Mouse (Mus musculus) left cerebral cortex, adult 8-10 months (tissue): ENCODE results near the gene Mms19. TPM values are rescaled to one million over a fixed set of nuclear protein-coding genes. Genes with fewer than 3 reads are reported as not detected.

Experiments used
- DNase-seq, 2 experiments: peaks; one replicate each; pipeline ENCODE4 v3.0.0; 2022; ENCODE audit warnings: low spot score in 2 of 2
- total RNA-seq, 4 experiments: library from RNA; stranded (reverse); gene quantifications; 2 replicates each; pipeline ENCODE4 v1.2.4; 2022

The Mms19 gene
- total RNA-seq, 4 experiments from 2014 or later = 29.3 to 43.8 (median 34.7) TPM

DNA sequence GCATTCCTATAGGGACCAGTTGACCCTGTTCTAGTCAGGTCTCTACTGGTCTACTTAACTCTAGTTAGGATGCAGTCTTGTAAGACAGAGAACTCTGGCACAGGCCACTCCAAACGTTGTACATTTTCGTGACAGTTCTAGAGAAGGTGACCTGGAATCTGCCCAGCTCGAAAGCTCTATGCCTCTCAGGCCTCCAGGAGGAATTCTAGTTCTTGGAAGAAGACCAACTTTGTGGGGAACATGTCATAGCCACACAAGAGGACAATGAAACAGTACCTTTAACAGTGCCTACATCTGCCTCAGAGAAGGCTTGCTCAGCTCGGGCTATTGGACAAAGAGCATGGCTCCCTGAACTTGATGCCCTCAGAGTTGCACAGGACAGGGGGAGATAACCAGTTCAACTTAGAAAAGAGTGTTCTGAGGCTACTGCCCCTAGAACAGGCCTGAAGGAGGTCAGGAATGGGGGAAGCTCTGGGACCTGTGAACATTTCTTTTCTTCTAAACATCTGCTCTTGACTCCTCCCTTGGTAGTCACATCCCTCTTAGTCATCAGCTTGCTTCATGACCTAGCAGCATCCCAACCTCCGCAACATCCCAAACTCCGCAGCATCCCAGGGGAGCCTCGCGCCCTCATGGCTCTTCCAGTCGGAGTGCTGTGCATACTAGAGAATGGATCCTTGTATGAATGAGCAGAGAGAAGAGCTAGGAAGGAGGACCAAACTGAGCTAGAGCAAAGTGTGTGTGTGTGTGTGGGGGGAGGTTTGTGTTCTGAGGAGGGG is 18.0 kb upstream of the Mms19 start:
- no peak for DNase-seq

GRCm38 (mm10) chr19:41997090-41997489 is 16.1 kb upstream of the Mms19 start:
- DNase-seq = no peak

DNA sequence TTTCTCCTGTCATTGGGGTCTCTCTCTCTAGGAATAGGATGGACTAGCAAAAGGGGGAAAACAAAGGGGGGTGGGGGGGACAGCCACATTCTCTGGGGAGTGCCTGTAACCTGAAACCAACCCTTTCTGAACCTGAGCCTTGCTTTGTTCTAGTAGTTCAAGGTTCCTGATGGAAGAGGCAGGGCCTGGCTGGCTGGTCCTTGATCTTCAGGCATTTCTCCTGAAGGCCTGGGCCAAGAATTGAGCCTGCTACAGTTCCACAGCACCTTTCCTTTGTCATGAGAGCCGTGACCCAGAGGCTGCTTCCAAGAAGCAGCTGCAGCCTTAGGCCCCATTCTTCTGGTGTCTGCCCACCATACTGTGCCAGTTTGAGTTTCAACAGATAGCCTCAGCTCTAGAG is 14.5 kb upstream of the Mms19 start:
- no peak for DNase-seq

DNA sequence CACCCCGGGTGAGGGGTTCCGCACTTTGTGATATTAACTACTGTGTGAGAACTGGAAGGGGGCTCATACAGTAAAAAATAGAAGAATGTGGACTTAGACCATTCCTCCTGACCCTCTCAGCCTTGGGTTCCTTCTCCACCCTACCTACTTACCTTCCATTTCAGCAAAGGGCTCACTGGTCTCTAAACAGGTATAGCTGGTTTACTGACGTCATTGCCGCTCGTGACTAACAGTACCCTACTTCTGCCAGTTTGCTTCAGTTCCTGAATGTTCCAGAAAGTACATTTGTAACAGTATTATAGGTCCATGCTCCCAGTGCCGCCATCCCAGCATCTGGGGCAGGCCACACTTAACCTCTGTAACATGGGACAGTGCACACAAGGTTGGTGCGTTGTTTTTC is 13.1 kb upstream of the Mms19 start:
- no peak for DNase-seq

DNA sequence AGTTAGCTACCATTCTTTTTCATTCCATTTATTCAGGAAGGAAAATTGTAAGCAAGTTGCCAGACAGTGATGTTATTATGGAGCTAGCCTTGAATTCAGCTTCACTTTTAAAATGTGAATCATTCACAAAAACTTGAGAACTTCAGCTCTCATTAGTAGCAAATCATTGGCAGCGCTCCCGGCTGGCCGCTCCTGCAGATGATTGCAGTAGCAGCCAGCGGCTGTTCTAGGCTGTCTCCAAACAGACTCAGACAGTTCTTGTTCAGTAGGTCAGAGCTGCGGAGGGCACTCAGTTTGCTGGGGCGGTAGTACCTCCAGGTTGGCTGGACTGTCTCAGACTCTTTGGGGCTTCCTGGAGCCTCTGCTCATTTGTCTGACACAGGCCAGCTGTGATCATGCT is 12.5 kb upstream of the Mms19 start:
- DNase-seq = peak; percentile 57 to 79

- DNase-seq = no peak
Measured at GRCm38 (mm10) chr19:41992971-41993370, 12.0 kb upstream of the Mms19 start.

GRCm38 (mm10) chr19:41991926-41992477 is 11.0 kb upstream of the Mms19 start:
- no peak for DNase-seq

- DNase-seq = no peak
Measured at GRCm38 (mm10) chr19:41989810-41990209, 8.9 kb upstream of the Mms19 start.

DNA sequence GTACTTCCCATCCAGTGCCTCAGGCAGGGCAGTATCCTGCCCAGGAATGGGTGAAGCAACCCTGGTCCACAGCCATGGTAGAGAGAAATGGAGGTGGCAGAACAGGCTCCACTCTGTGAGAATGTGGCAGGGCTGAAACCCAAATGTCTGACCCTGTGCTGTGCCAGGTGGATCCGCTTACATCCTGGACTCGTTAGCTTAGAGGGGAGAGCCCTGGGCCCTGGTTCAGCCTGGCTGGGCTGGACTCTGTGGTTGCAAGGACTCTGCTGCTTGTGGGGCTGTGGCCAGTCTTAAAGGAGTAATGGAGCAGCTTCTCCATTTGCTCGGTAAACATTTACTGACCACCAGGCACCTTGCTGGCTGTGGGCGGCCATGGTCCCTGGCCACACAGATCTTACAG is 6.2 kb upstream of the Mms19 start:
- no peak for DNase-seq

DNA sequence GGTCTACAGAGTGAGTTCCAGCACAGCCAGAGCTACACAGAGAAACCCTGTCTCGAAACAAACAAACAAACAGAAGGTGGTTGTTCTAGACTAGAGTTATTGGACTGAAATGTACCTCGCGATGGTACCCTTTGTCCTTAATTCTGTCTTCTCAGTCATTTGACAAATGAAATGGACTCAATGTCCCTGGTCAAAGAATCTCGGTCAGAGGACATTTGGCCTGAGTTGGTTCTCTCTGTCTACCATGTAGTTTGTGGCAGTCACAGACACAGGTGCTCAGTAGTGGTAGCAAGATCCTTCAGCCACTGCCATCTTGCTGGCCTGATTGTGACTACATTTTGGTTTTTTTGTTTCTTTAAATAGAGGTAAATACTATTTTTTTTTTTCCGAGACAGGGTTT is 5.0 kb upstream of the Mms19 start:
- no peak for DNase-seq

GRCm38 (mm10) chr19:41982791-41983150 is 1.8 kb upstream of the Mms19 start:
- DNase-seq = no peak

DNA sequence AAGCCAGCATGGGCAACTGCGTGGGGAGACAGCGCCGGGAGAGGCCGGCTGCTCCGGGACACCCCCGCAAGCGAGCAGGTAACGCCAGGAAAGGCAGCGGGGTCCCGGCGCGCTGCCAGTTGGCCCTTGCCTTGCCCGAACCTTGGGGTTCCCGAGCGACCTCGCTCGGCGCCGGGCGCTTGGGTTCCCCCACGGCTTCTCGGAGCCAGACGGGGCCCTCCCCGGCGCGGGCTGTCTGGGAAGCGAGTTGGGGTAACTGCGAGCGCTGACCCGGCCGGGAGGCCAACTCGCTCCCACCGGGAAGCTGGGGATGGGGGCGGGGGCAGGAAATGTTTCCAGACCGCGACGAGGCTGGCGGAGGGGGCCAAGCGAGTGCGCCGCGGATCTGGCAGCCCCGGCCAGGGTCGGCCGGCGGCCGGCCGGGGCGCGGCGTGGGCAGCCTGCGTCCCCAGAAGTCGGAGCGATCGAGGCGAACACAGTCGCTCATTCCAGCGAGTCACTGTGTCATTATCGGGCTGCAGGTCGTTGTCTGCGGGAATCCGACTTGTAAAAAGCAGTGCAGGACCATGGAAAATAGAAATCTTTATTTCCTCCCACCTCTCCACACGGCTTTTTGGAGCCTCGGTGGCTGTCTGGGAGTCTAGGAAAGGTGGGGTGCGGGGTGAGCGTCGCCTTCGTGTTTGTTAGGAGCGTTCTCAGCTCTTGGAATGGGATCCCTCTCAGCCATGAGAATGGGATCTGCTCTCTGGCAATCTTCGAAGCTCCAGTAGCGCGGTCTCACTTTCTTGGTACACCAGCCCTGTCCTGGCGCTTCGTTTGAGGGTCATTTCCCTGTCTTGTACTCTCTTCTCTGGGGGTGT is 1.2 kb upstream of the Mms19 start:
- peak; percentile 25 to 46 for DNase-seq

- DNase-seq = no peak
Measured at GRCm38 (mm10) chr19:41981595-41981927, 604 bp upstream of the Mms19 start, which contains the start of gene Ubtd1. Gene Ubtd1 (plus strand): TSS chr19:41981763.

GRCm38 (mm10) chr19:41980422-41980818 is 537 bp downstream of the Mms19 start:
- DNase-seq = peak in 1 of 2 experiments; percentile 36

DNA sequence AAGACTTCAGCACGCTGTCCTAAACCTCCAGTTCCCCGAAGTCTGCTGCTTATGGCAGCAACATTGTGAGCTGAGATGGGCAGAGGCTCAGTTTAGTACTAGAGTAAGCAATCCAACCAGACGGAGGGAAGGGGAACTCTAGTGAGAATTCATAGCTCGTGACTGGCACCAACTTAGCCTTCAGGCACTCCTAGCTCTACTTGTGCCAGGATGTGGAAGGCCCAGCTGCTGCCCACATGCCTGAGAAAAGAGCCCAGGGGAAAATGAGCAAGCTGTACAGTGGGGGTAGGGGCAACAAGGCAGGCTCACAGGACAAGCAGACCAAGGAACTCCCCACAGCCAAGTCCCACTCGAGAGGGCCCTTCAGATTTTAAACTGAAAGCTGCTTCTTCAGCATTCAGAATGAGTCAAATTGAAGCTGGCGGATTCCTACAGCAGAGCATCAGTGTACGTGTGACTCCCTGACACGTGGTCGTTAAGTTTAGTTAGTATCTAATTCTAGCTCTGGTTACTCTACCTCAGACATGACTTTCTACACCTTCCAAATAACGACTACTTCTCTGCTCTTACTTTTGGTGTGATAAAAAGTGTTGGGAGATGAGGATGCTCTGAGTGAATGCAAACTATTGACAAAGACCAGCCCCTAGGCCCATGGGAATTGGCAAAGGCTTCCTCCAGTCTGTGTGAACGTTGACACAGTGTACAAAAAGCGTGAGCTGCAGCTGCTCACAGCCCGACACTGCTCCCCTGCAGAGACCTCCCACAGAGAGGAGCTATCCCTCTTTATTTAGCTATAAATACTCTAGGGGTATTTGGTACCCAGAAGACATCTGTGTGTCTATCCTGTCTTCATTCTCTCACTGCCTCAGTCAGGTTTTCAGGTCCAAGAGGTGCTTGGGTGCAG is 6.8 kb downstream of the Mms19 start:
- peak in 1 of 2 experiments; percentile 31 for DNase-seq

DNA sequence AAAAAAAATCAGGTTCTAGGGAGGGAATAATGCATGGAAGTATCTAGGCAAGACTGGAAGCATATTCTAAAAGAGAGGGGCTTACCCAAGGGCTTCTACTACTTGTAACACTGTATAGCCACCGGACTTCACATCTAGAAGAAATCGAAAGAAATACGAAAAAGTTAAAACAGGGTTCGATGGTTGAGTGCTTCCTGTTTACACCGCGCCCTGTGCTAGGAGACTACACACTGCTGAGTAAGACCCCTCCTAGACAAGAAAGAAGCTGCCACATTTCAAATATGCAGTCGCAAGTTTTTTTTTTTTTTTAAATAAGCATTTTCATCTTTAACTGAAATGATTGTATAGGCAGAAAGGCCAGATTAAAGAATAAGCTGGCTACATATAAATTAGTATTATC is 11.3 kb downstream of the Mms19 start:
- no peak for DNase-seq

DNA sequence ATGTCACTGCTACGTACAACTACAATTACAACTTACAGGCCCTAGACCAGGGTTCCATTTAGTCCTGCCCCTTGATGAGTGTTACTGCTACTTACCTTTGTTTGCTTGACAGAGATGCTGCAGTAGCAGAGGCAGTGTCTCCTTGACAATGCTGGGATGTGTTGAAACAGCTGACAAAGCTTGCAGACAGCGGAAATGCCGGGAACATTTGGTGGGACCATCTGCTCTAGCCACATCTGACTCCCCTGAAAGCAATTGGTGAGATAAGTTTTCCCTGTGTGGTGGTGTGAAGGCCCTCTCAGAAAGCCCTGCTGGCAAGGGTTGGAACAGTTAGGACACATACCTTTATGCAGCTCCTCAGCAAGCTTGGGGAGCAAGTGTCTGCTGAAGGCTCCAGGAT is 27.4 kb downstream of the Mms19 start:
- no peak for DNase-seq

DNA sequence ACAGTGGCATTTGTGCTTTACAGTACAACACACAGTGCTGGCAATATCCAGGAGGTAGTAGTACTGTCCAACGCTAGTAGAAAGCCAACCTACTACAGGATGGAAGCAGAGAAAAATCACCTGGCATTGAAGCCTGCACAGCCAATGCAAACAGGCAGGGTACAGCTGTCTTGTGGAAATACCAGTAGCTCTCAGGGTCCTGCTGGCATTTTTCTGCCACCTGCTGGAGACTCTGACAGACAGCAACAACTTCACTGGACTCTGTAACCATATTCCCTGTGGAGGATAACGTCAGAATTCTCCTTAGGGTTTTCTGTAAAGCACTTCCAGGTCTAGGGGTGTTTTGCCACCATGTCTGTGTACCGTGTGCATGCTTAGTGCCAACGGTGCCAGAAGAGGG is 28.7 kb downstream of the Mms19 start:
- DNase-seq = no peak

DNA sequence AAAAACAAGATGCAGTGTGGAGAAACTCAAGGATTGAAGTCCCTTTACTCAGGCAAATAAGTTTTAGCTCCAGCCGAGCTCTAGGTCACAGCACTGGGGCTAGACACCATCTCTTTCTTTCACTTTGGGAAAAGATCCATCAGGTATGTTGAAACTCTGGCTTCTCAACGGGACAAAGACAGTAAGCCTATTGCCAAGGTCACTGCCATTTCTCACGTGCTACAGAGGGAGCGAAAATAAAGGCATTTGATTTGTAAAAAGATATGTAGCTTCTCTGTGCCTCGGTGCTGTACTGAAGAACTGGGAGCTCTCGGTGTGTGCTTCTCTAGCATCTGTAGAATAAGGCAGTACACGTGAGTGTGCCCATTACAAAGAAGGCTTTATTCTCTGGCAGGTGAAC is 37.1 kb downstream of the Mms19 start:
- no peak for DNase-seq

- no peak for DNase-seq
Measured at GRCm38 (mm10) chr19:41938539-41938938, 42.4 kb downstream of the Mms19 start.

DNA sequence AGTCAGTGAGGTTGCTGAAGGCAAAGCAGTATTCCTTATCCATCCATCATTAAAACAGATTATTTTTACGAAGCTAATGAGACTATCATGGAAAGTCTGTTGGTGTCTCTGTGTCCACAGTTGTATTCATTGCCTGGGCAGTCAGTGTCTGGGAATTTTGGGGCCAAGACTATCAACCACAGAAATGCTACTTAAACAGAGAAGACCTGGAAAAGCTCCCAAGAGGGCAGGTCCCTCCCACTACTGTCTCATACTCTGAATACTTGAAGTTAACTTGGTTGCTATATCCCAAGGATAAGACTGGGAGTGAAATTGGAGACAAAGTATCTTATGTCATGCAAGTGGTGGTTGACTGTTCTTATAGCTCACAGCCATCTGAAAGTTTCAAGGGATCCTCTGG is 45.0 kb downstream of the Mms19 start:
- no peak for DNase-seq
